Mouse (Mus musculus) midbrain, embryonic 10.5 days (tissue): ENCODE measurements around the gene Nectin2. TPM values are rescaled to one million over a fixed set of nuclear protein-coding genes. Genes with fewer than 3 reads are reported as not detected.

Source experiments
- DNase-seq: peaks from one replicate; pipeline ENCODE4 v3.0.0-alpha.2; 2017; ENCODE audit warnings: low spot score
- H3K27ac ChIP-seq: fragments of 300-500 bp; sonication (generic); replicated peaks from 2 replicates; pipeline ENCODE4 v1.5.1; 2016; ENCODE audit warnings: mild to moderate bottlenecking
- H3K27me3 ChIP-seq: fragments of 300-500 bp; sonication (generic); 2 replicates; pipeline ENCODE4 v1.6.1; 2016; ENCODE audit warnings: low read depth, mild to moderate bottlenecking; ENCODE audit not compliant: poor library complexity, severe bottlenecking
- H3K36me3 ChIP-seq: fragments of 300-500 bp; sonication (generic); 2 replicates; pipeline ENCODE4 v1.6.1; 2016; ENCODE audit warnings: mild to moderate bottlenecking, moderate library complexity
- H3K4me1 ChIP-seq: fragments of 300-500 bp; sonication (generic); 2 replicates; pipeline ENCODE4 v1.6.1; 2016
- H3K4me3 ChIP-seq: fragments of 300-500 bp; sonication (generic); 2 replicates; pipeline ENCODE4 v1.5.1; 2016; ENCODE audit warnings: mild to moderate bottlenecking, moderate library complexity
- H3K9me3 ChIP-seq: fragments of 300-500 bp; sonication (generic); replicated peaks from 2 replicates; pipeline ENCODE4 v1.6.1; 2016; ENCODE audit warnings: mild to moderate bottlenecking
- WGBS: fragments of 180-500 bp; shearing (Covaris S2); methylation state at CpG from one replicate; pipeline ENCODE4 v1.1.7; 2016; 5-methylcytosine and 5-hydroxymethylcytosine counted together
- polyA plus RNA-seq: library from polyadenylated mRNA; unstranded; fragments of >200 nt; fragmentation: Nextera tagmentation; extraction: Ambion mirVana; gene quantifications from 2 replicates; pipeline ENCODE4 v1.2.1, GENCODE M21; 2016

Nectin2 gene
- polyA plus RNA-seq, 1 experiment from 2014 or later: 88.7 TPM

- no peak overlapping the region for H3K27ac ChIP-seq
- H3K4me3 ChIP-seq: no peak overlapping the region
- no peak for DNase-seq
- H3K4me1 ChIP-seq: peaks cover 25% of the 10 kb centered on the region
- H3K9me3 ChIP-seq: no peaks in the 10 kb centered on the region
- 87% methylated on average over 4 of the region's 4 CpGs for WGBS
- H3K27me3 ChIP-seq: no peaks in the 10 kb centered on the region
- H3K36me3 ChIP-seq: peaks cover 71% of the 10 kb centered on the region
Observed at GRCm38 (mm10) chr7:19712414-19712813, 37.9 kb downstream of the Nectin2 start.

GRCm38 (mm10) chr7:19710650-19711049 is 39.6 kb downstream of the Nectin2 start:
- Histone ChIP-seq H3K27me3 (no peaks in the 10 kb centered on the region), H3K4me3 (no peak overlapping the region), H3K27ac (no peak overlapping the region), H3K4me1 (peaks cover 15% of the 10 kb centered on the region), H3K9me3 (no peaks in the 10 kb centered on the region), H3K36me3 (peaks cover 82% of the 10 kb centered on the region)
- 97% methylated on average over 10 of the region's 10 CpGs for WGBS
- DNase-seq: no peak

GRCm38 (mm10) chr7:19705271-19705670 is 45.0 kb downstream of the Nectin2 start:
- peaks cover 20% of the 10 kb centered on the region for H3K4me1 ChIP-seq
- WGBS: 96% methylated on average over 7 of the region's 7 CpGs
- peaks cover 88% of the 10 kb centered on the region for H3K36me3 ChIP-seq
- H3K4me3 ChIP-seq: no peak overlapping the region
- DNase-seq: no peak
- H3K27me3 ChIP-seq: no peaks in the 10 kb centered on the region
- no peaks in the 10 kb centered on the region for H3K9me3 ChIP-seq
- H3K27ac ChIP-seq: no peak overlapping the region

- H3K4me3 ChIP-seq: no peak overlapping the region
- H3K36me3 ChIP-seq: peaks cover 80% of the 10 kb centered on the region
- no peaks in the 10 kb centered on the region for H3K27me3 ChIP-seq
- H3K9me3 ChIP-seq: no peaks in the 10 kb centered on the region
- 97% methylated on average over 4 of the region's 4 CpGs for WGBS
- no peak for DNase-seq
- H3K27ac ChIP-seq: no peak overlapping the region
- H3K4me1 ChIP-seq: peaks cover 27% of the 10 kb centered on the region
Observed at GRCm38 (mm10) chr7:19704475-19704874, 45.8 kb downstream of the Nectin2 start.

GRCm38 (mm10) chr7:19702859-19703555 is 47.3 kb downstream of the Nectin2 start:
- Histone ChIP-seq H3K4me3 (no peak overlapping the region), H3K9me3 (no peaks in the 10 kb centered on the region), H3K27ac (no peak overlapping the region), H3K36me3 (peaks cover 65% of the 10 kb centered on the region), H3K4me1 (peaks cover 41% of the 10 kb centered on the region), H3K27me3 (no peaks in the 10 kb centered on the region)
- no peak for DNase-seq
- WGBS: 89% methylated on average over 16 of the region's 16 CpGs

GRCm38 (mm10) chr7:19701069-19701761 is 49.1 kb downstream of the Nectin2 start:
- peak overlapping the region; percentile 29 for H3K4me3 ChIP-seq
- H3K27me3 ChIP-seq: no peaks in the 10 kb centered on the region
- H3K9me3 ChIP-seq: peaks cover 6% of the 10 kb centered on the region
- whole genome bisulfite sequencing: 26% methylated on average over 22 of the region's 22 CpGs
- peak; percentile 71 for DNase-seq
- H3K27ac ChIP-seq: peak overlapping the region; percentile 63
- peaks cover 46% of the 10 kb centered on the region for H3K4me1 ChIP-seq
- H3K36me3 ChIP-seq: peaks cover 56% of the 10 kb centered on the region

- 62% methylated on average over 12 of the region's 12 CpGs for WGBS
- Histone ChIP-seq H3K4me3 (peak overlapping the region; percentile 29; the same call in 1 of the 2 replicates), H3K9me3 (peaks cover 6% of the 10 kb centered on the region), H3K27me3 (no peaks in the 10 kb centered on the region), H3K27ac (peak overlapping the region; percentile 38; the same call in 1 of the 2 replicates), H3K36me3 (peaks cover 56% of the 10 kb centered on the region), H3K4me1 (peaks cover 46% of the 10 kb centered on the region)
- DNase-seq: no peak
Observed at GRCm38 (mm10) chr7:19700299-19701068, 49.8 kb downstream of the Nectin2 start.

GRCm38 (mm10) chr7:19699827-19700148 is 50.5 kb downstream of the Nectin2 start:
- H3K9me3 ChIP-seq: peaks cover 6% of the 10 kb centered on the region
- DNase-seq: no peak
- peaks cover 46% of the 10 kb centered on the region for H3K4me1 ChIP-seq
- H3K27me3 ChIP-seq: no peaks in the 10 kb centered on the region
- WGBS: 78% methylated on average over 4 of the region's 4 CpGs
- H3K36me3 ChIP-seq: peaks cover 49% of the 10 kb centered on the region
- peak overlapping the region; percentile 80; the same call in 1 of the 2 replicates for H3K27ac ChIP-seq
- H3K4me3 ChIP-seq: no peak overlapping the region

GRCm38 (mm10) chr7:19698907-19699826 is 51.1 kb downstream of the Nectin2 start, which contains the start of gene Apoe:
TSS of gene Apoe (minus strand) at chr7:19699188.
- peak within 1 kb of the TSS; percentile 80 for H3K27ac ChIP-seq
- peaks cover 43% of the 10 kb centered on the region for H3K36me3 ChIP-seq
- H3K4me3 ChIP-seq: peak within 1 kb of the TSS; percentile 59
- no peaks in the 10 kb centered on the region for H3K27me3 ChIP-seq
- WGBS: 1% methylated on average over 20 of the region's 20 CpGs
- peak; percentile 60 for DNase-seq
- H3K4me1 ChIP-seq: peaks cover 46% of the 10 kb centered on the region
- peaks cover 6% of the 10 kb centered on the region for H3K9me3 ChIP-seq

GRCm38 (mm10) chr7:19697949-19698906 is 52.1 kb downstream of the Nectin2 start:
- peak overlapping the region; percentile 80 for H3K27ac ChIP-seq
- H3K4me1 ChIP-seq: peaks cover 51% of the 10 kb centered on the region
- WGBS: 1% methylated on average over 28 of the region's 28 CpGs
- H3K36me3 ChIP-seq: peaks cover 33% of the 10 kb centered on the region
- peaks cover 6% of the 10 kb centered on the region for H3K9me3 ChIP-seq
- DNase-seq: peak; percentile 57
- H3K27me3 ChIP-seq: no peaks in the 10 kb centered on the region
- peak overlapping the region; percentile 59 for H3K4me3 ChIP-seq

- 90% methylated on average over 34 of the region's 34 CpGs for WGBS
- Histone ChIP-seq H3K4me3 (no peak overlapping the region), H3K4me1 (peaks cover 60% of the 10 kb centered on the region), H3K36me3 (peaks cover 15% of the 10 kb centered on the region), H3K27me3 (no peaks in the 10 kb centered on the region), H3K27ac (no peak overlapping the region), H3K9me3 (peaks cover 7% of the 10 kb centered on the region)
- no peak for DNase-seq
Observed at GRCm38 (mm10) chr7:19696336-19696873, 53.9 kb downstream of the Nectin2 start.
